Mouse (Mus musculus): Measurements from ENCODE around the gene Nkapl.

Gene Nkapl

GRCm38 (mm10) chr13:21427631-21428030, 40.7 kb downstream of the Nkapl start:
- DNase-seq (ENCODE audit: low read depth) = no peak

GRCm38 (mm10) chr13:21423301-21423700, 45.0 kb downstream of the Nkapl start:
- DNase-seq (ENCODE audit: low read depth) = no peak

GRCm38 (mm10) chr13:21418865-21419264, 49.4 kb downstream of the Nkapl start:
- peak; percentile 52 for DNase-seq (ENCODE audit: low read depth)

- DNase-seq (ENCODE audit: low read depth) = no peak
Observed at GRCm38 (mm10) chr13:21417298-21418010, 50.9 kb downstream of the Nkapl start.
